Mouse (Mus musculus): ENCODE results near the gene Tk1. TPM values are rescaled to one million over a fixed set of nuclear protein-coding genes. Genes with fewer than 3 reads are reported as not detected.

The Tk1 gene
- total RNA-seq, 2 experiments from 2014 or later, result 1.0 to 1.9 TPM

DNA sequence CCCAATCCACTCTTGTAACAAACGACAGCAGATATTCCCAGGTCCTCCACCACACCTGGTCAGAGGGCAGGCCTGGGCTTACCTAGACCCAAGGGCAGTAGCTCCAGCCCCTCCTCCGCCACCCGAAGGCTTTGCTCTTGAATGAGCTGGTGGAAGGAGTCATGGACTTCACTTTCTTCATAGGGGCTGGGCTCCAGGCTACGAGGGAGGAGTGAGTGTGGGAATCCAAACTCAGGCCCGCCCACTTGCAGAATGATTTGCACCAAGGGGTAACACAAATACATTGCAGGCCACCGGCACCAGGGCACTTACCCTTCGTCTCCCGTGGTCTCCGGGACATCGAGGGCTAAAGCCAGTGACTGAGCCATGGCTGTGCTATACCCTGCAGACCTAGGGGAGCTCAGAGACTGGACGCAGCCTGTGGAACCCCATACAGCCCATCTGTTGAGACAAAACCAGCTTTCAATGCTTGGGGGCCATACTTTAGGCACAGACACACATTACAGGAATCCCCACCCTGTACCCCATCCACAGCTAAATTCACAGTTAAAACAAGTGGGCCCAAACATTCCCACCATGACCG is 47.0 kb downstream of the Tk1 start:
- peak overlapping the region; percentile 89 for H3K27ac ChIP-seq
- peak overlapping the region; percentile 50 for H3K4me3 ChIP-seq
- TF ChIP-seq CTCF (conservative IDR thresholded peaks at IDR 0.05), result no peak
- no peak for DNase-seq (ENCODE audit: low spot score in 2 of 2)

DNA sequence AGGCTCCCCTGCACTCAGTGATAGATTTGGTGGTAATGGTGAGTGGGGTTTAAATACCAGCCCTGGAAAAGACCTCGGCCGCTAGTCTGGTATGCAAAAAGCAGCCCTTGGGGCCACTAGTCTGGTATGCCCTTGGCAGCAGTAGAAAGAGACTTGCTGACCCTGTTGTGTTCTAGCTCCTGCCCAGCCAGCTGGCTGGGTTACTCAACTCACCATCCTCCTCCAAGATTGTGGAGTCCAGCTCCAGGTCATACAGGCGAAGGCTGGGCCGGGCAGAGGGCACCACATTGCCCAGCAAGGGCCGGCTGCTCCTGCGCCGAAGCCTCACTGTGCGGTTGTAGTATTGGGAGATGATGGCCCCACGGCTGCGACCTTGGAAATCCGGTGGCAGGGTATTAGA is 47.9 kb downstream of the Tk1 start:
- H3K27ac ChIP-seq, result no peak overlapping the region; the same call in 1 of the 2 replicates
- H3K4me3 ChIP-seq, result no peak overlapping the region
- no peak for TF ChIP-seq CTCF (conservative IDR thresholded peaks at IDR 0.05)
- DNase-seq (ENCODE audit: low spot score in 2 of 2), result no peak

DNA sequence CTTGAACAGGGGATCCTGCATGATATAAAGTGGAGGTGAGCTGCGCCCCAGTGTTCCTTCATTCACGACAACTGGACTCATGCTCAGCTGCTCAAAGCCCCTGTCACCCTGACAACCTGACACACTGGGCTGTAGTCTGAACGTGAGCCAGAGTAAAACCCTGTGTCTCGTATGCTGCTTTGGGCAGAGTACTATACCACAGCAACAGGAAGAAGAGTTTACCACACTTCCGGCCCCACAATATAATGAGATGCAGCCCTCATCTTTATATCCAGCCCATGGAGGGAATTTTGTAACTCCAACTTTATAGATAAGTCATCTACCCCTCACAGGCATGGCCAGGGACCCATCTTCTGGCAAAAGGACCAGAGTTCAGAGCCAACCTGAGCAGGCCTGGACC is 48.8 kb downstream of the Tk1 start:
- no peak overlapping the region for H3K4me3 ChIP-seq
- DNase-seq (ENCODE audit: low spot score in 2 of 2), result no peak
- no peak for TF ChIP-seq CTCF (conservative IDR thresholded peaks at IDR 0.05)
- H3K27ac ChIP-seq, result no peak overlapping the region

GRCm38 (mm10) chr11:117776085-117776792 is 49.7 kb downstream of the Tk1 start:
- no peak for TF ChIP-seq CTCF (conservative IDR thresholded peaks at IDR 0.05)
- no peak overlapping the region for H3K4me3 ChIP-seq
- no peak overlapping the region for H3K27ac ChIP-seq
- no peak for DNase-seq (ENCODE audit: low spot score in 2 of 2)

DNA sequence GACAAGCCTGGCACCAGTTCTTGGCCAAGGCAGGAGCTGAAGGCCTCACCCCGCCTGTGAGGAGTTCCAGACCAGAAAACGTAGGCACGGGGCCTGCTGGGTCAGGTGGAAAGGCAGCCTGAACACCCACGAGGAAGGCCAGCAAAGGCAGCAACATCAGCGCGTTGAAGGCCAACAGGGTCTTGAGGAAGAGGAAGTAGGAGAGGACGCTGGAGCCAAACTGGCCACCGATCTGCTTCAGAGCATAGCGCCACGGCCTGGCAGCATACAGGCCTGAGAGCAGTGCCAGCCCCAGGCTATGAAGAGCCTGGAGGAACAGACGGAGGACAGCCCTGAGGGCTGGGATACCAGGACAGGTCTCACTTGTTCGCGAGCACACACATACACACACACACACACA is 50.4 kb downstream of the Tk1 start:
- DNase-seq (ENCODE audit: low spot score in 2 of 2), result no peak
- no peak overlapping the region for H3K4me3 ChIP-seq
- TF ChIP-seq CTCF (conservative IDR thresholded peaks at IDR 0.05), result 0 out of 2 replicates have a peak, but pooled peaks have one; percentile 6
- no peak overlapping the region for H3K27ac ChIP-seq

DNA sequence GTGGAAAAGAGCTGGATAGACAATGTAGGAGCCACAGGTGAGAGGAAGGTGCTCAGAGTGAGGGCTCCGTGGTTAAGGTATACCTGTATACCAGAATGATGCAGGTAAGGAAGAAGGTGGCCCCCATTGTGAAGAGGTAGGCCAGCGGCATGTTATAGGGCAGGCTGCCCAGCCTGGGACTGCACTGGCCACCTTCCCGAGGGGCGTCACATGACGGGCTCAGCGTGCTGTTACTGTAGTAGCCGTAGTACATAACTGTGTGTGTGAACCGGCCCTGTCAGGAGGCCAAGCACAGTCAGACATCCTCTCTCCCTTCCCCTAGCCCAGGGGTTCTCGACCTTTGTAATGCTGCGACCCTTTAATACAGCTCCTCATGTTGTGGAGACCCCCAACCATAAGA is 51.0 kb downstream of the Tk1 start:
- Histone ChIP-seq H3K4me3 (no peak overlapping the region), H3K27ac (no peak overlapping the region)
- no peak for TF ChIP-seq CTCF (conservative IDR thresholded peaks at IDR 0.05)
- DNase-seq (ENCODE audit: low spot score in 2 of 2), result no peak

GRCm38 (mm10) chr11:117772352-117772751 is 53.5 kb downstream of the Tk1 start:
- TF ChIP-seq CTCF (conservative IDR thresholded peaks at IDR 0.05), result no peak
- Histone ChIP-seq H3K27ac (no peak overlapping the region), H3K4me3 (no peak overlapping the region)
- no peak for DNase-seq (ENCODE audit: low spot score in 2 of 2)

- no peak overlapping the region for H3K27ac ChIP-seq
- no peak for TF ChIP-seq CTCF (conservative IDR thresholded peaks at IDR 0.05)
- H3K4me3 ChIP-seq, result no peak overlapping the region
- DNase-seq (ENCODE audit: low spot score in 2 of 2), result no peak
Measured at GRCm38 (mm10) chr11:117770407-117770806, 55.5 kb downstream of the Tk1 start.

GRCm38 (mm10) chr11:117769683-117770047 is 56.2 kb downstream of the Tk1 start:
- H3K27ac ChIP-seq, result no peak overlapping the region
- no peak for TF ChIP-seq CTCF (conservative IDR thresholded peaks at IDR 0.05)
- no peak overlapping the region for H3K4me3 ChIP-seq
- DNase-seq (ENCODE audit: low spot score in 2 of 2), result no peak

GRCm38 (mm10) chr11:117768725-117769682 is 56.9 kb downstream of the Tk1 start:
- H3K27ac ChIP-seq, result no peak overlapping the region
- TF ChIP-seq CTCF (conservative IDR thresholded peaks at IDR 0.05), result no peak

DNA sequence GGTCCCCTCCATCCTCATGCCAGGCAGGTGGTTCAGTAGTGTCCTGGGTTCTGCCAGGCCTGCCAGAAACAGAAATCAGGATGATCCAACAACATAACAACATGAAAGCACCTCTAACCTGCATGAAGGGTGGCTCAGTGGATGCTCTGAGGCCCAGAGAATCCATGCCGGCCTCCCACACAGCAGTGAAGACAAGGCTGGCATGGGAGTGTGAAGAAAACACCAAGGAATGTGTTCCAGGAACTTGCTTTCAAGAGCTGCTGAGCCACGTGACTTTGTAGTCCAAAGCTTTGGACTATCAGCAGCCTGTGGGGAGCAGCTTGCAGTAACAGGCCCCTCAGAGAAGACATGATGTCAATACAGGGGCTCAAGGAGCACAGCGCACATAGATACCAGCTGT is 59.6 kb downstream of the Tk1 start:
- peak overlapping the region; percentile 32; the same call in 1 of the 2 replicates for H3K27ac ChIP-seq
- no peak overlapping the region for H3K4me3 ChIP-seq
- no peak for TF ChIP-seq CTCF (conservative IDR thresholded peaks at IDR 0.05)
- no peak for DNase-seq (ENCODE audit: low spot score in 2 of 2)

More at GRCm38 (mm10) chr11:117768725-117769682, 56.9 kb downstream of the Tk1 start:
- DNase-seq (ENCODE audit: low spot score in 2 of 2), result no peak
- H3K4me3 ChIP-seq, result no peak overlapping the region

Other genes starting within 250 kb of the Tk1 start
- gene Tnrc6c, start 171.8 kb downstream of the Tk1 start, total RNA-seq (2021), result 10 to 100 TPM; 74.7 to 82.1 TPM
- gene Tmc8, start 44.0 kb downstream of the Tk1 start, total RNA-seq (2021), result under 1 TPM; 0.64 to 0.91 TPM
- gene Tmc6, start 43.9 kb downstream of the Tk1 start, total RNA-seq (2021), result 1 to 10 TPM; 6.6 to 8.4 TPM
- under 1 TPM; 0.34 to 0.46 TPM for gene 6030468B19Rik, start 28.4 kb downstream of the Tk1 start, total RNA-seq (2021)
- 1 to 10 TPM; 1.6 to 1.7 TPM for gene Gm20708, start 16.4 kb downstream of the Tk1 start, total RNA-seq (2021)
- gene Syngr2, start 16.4 kb downstream of the Tk1 start, total RNA-seq (2021), result 10 to 100 TPM; 10.2 to 13.4 TPM
- gene Afmid, start 168 bp downstream of the Tk1 start, total RNA-seq (2021), result 1 to 10 TPM; 4.8 to 7.2 TPM
- gene Birc5, start 23.2 kb upstream of the Tk1 start, total RNA-seq (2021), result 1 to 10 TPM in 1 of 2 experiments, under 1 TPM in 1; 0.86 to 1.5 TPM
- gene Tmem235, start 34.7 kb upstream of the Tk1 start, total RNA-seq (2021), result not detected
- gene Tha1, start 47.4 kb upstream of the Tk1 start, total RNA-seq (2021), result 1 to 10 TPM; 4.7 to 5.3 TPM
- 1 to 10 TPM in 1 of 2 experiments, under 1 TPM in 1; 0.92 to 1.3 TPM for gene Socs3, start 144.0 kb upstream of the Tk1 start, total RNA-seq (2021)
- gene Pgs1, start 160.2 kb upstream of the Tk1 start, total RNA-seq (2021), result 10 to 100 TPM; 76.2 to 81.3 TPM

Data from layer of hippocampus, adult 2 months (tissue).